Mouse (Mus musculus) heart, postnatal 0 days (tissue): Measurements from ENCODE around the gene Gm9821.

Experiments used
- CTCF ChIP-seq: IDR thresholded peaks from 2 replicates; pipeline ENCODE4 v1.5.1; 2016; ENCODE audit warnings: antibody characterized with exemption, control low read depth, low read depth
- EP300 ChIP-seq: IDR thresholded peaks from 2 replicates; pipeline ENCODE4 v1.6.1; 2016; ENCODE audit warnings: antibody characterized with exemption, low read depth

DNA sequence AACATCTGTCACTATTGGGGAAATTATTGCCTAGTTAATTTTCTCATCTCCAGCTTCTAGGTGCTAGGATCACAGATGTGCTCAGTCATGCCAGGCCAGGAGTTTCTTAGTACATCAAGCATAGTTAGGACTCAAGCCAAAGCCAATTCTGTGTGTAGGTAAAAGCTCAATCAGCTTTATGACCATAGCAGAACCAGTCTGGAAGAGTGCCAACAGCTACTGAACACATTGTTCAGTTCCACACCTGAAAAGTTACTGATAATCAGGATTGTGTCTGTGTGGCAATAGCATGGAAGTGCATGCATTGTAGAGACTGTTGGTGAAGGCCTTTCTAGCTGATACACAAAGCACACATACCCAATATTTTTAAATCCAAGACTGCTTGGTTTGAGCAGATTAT lies 47.5 kb upstream of the Gm9821 start:
- no peak for TF ChIP-seq EP300
- no peak for TF ChIP-seq CTCF
